Mouse (Mus musculus) hindbrain, embryonic 15.5 days (tissue): ENCODE data around the gene Myo3b. TPM values are rescaled to one million over a fixed set of nuclear protein-coding genes. Genes with fewer than 3 reads are reported as not detected.

ENCODE experiments used
- ATAC-seq: fragments of 200-750 bp; cut with Nextera tagmentation; 2 replicates; pipeline ENCODE4 v1.8.0; 2017; ENCODE audit warnings: low read depth, moderate number of reproducible peaks, moderate TSS enrichment; ENCODE audit not compliant: low FRiP score
- H3K27ac ChIP-seq: fragments of 300-500 bp; sonication (generic); replicated peaks from 2 replicates; pipeline ENCODE4 v1.5.1; 2015; ENCODE audit warnings: mild to moderate bottlenecking, inconsistent platforms
- H3K27me3 ChIP-seq: fragments of 300-500 bp; sonication (generic); 2 replicates; pipeline ENCODE4 v1.6.1; 2015; ENCODE audit warnings: control low read depth, inconsistent platforms
- H3K36me3 ChIP-seq: fragments of 300-500 bp; sonication (generic); 2 replicates; pipeline ENCODE4 v1.6.1; 2015; ENCODE audit warnings: control low read depth, inconsistent platforms
- H3K4me1 ChIP-seq: fragments of 300-500 bp; sonication (generic); replicated peaks from 2 replicates; pipeline ENCODE4 v1.6.1; 2015; ENCODE audit warnings: control low read depth, inconsistent platforms
- H3K4me2 ChIP-seq: fragments of 300-500 bp; sonication (generic); 2 replicates; pipeline ENCODE4 v1.6.1; 2015; ENCODE audit warnings: moderate library complexity, mild to moderate bottlenecking, inconsistent platforms
- H3K4me3 ChIP-seq: fragments of 300-500 bp; sonication (generic); 2 replicates; pipeline ENCODE4 v1.5.1; 2015; ENCODE audit warnings: mild to moderate bottlenecking, inconsistent platforms
- H3K9ac ChIP-seq: fragments of 300-500 bp; sonication (generic); 2 replicates; pipeline ENCODE4 v1.6.1; 2015; ENCODE audit warnings: inconsistent platforms
- H3K9me3 ChIP-seq: fragments of 300-500 bp; sonication (generic); 2 replicates; pipeline ENCODE4 v1.6.1; 2016; ENCODE audit warnings: control low read depth, inconsistent platforms
- WGBS: fragments of 180-500 bp; shearing (Covaris S2); methylation state at CpG from one replicate; pipeline ENCODE4 v1.1.7; 2015; 5-methylcytosine and 5-hydroxymethylcytosine counted together
- polyA plus RNA-seq: library from polyadenylated mRNA; unstranded; fragments of >200 nt; fragmentation: Nextera tagmentation; extraction: Ambion mirVana; gene quantifications from 2 replicates; pipeline ENCODE4 v1.2.1, GENCODE M21; 2015

The Myo3b gene
- polyA plus RNA-seq, 1 experiment from 2014 or later, result 0.26 TPM

GRCm38 (mm10) chr2:70404301-70404700, 365.4 kb downstream of the Myo3b start:
- WGBS, result 28% methylated on average over 2 of the region's 2 CpGs
- Histone ChIP-seq H3K9me3 (no peaks in the 10 kb centered on the region), H3K27ac (no peak overlapping the region), H3K4me2 (no peak overlapping the region), H3K27me3 (no peaks in the 10 kb centered on the region), H3K4me3 (no peak overlapping the region), H3K36me3 (no peaks in the 10 kb centered on the region), H3K4me1 (peaks cover 12% of the 10 kb centered on the region), H3K9ac (no peak overlapping the region)
- ATAC-seq, result no peak

- no peak overlapping the region for H3K4me3 ChIP-seq
- H3K4me2 ChIP-seq, result no peak overlapping the region
- 40% methylated on average over 5 of the region's 5 CpGs for WGBS
- ATAC-seq, result no peak
- H3K9ac ChIP-seq, result no peak overlapping the region
- no peaks in the 10 kb centered on the region for H3K9me3 ChIP-seq
- no peaks in the 10 kb centered on the region for H3K27me3 ChIP-seq
- no peaks in the 10 kb centered on the region for H3K36me3 ChIP-seq
- peaks cover 17% of the 10 kb centered on the region for H3K4me1 ChIP-seq
- no peak overlapping the region for H3K27ac ChIP-seq
These were observed 367.9 kb downstream of the Myo3b start for GRCm38 (mm10) chr2:70406846-70407245.

GRCm38 (mm10) chr2:70407729-70408128, 368.8 kb downstream of the Myo3b start:
- Histone ChIP-seq H3K27ac (peak overlapping the region; percentile 27; the same call in 1 of the 2 replicates), H3K36me3 (no peaks in the 10 kb centered on the region), H3K4me3 (no peak overlapping the region), H3K4me1 (peaks cover 17% of the 10 kb centered on the region), H3K9me3 (no peaks in the 10 kb centered on the region), H3K9ac (no peak overlapping the region), H3K27me3 (no peaks in the 10 kb centered on the region), H3K4me2 (no peak overlapping the region)
- no peak for ATAC-seq
- 69% methylated on average over 5 of the region's 5 CpGs for WGBS

GRCm38 (mm10) chr2:70410298-70410885, 371.5 kb downstream of the Myo3b start:
- H3K9me3 ChIP-seq, result no peaks in the 10 kb centered on the region
- WGBS, result 57% methylated on average over 4 of the region's 4 CpGs
- ATAC-seq, result peak; percentile 60
- H3K9ac ChIP-seq, result no peak overlapping the region
- H3K36me3 ChIP-seq, result no peaks in the 10 kb centered on the region
- H3K4me1 ChIP-seq, result peaks cover 17% of the 10 kb centered on the region
- H3K4me3 ChIP-seq, result no peak overlapping the region
- H3K27ac ChIP-seq, result no peak overlapping the region
- no peaks in the 10 kb centered on the region for H3K27me3 ChIP-seq
- no peak overlapping the region for H3K4me2 ChIP-seq

GRCm38 (mm10) chr2:70412315-70412714, 373.4 kb downstream of the Myo3b start:
- H3K36me3 ChIP-seq, result no peaks in the 10 kb centered on the region
- H3K27ac ChIP-seq, result no peak overlapping the region
- ATAC-seq, result no peak
- 90% methylated on average over 13 of the region's 13 CpGs for WGBS
- H3K9ac ChIP-seq, result no peak overlapping the region
- no peaks in the 10 kb centered on the region for H3K27me3 ChIP-seq
- H3K4me1 ChIP-seq, result peaks cover 11% of the 10 kb centered on the region
- no peak overlapping the region for H3K4me2 ChIP-seq
- H3K9me3 ChIP-seq, result no peaks in the 10 kb centered on the region
- no peak overlapping the region for H3K4me3 ChIP-seq

- no peak for ATAC-seq
- Histone ChIP-seq H3K4me1 (peaks cover 6% of the 10 kb centered on the region; the same call in 1 of the 2 replicates), H3K27me3 (no peaks in the 10 kb centered on the region), H3K36me3 (no peaks in the 10 kb centered on the region), H3K27ac (no peak overlapping the region), H3K4me2 (no peak overlapping the region), H3K4me3 (no peak overlapping the region), H3K9me3 (no peaks in the 10 kb centered on the region), H3K9ac (no peak overlapping the region)
- 88% methylated on average over 1 of the region's 1 CpGs for WGBS
These were observed 375.5 kb downstream of the Myo3b start for GRCm38 (mm10) chr2:70414386-70414785.

GRCm38 (mm10) chr2:70415521-70415920, 376.6 kb downstream of the Myo3b start:
- no peak overlapping the region for H3K27ac ChIP-seq
- peaks cover 5% of the 10 kb centered on the region; the same call in 1 of the 2 replicates for H3K4me1 ChIP-seq
- no peak overlapping the region for H3K9ac ChIP-seq
- no peaks in the 10 kb centered on the region for H3K36me3 ChIP-seq
- no peak overlapping the region for H3K4me3 ChIP-seq
- H3K27me3 ChIP-seq, result no peaks in the 10 kb centered on the region
- WGBS, result 75% methylated on average over 1 of the region's 1 CpGs
- no peak for ATAC-seq
- H3K9me3 ChIP-seq, result no peaks in the 10 kb centered on the region
- no peak overlapping the region for H3K4me2 ChIP-seq

GRCm38 (mm10) chr2:70419336-70419735, 380.4 kb downstream of the Myo3b start:
- Histone ChIP-seq H3K9ac (no peak overlapping the region), H3K4me3 (no peak overlapping the region), H3K4me2 (no peak overlapping the region), H3K27me3 (no peaks in the 10 kb centered on the region), H3K27ac (no peak overlapping the region), H3K9me3 (no peaks in the 10 kb centered on the region), H3K36me3 (no peaks in the 10 kb centered on the region), H3K4me1 (no peaks in the 10 kb centered on the region)
- no peak for ATAC-seq
- 79% methylated on average over 6 of the region's 6 CpGs for WGBS

GRCm38 (mm10) chr2:70421144-70421874, 382.4 kb downstream of the Myo3b start:
- H3K9me3 ChIP-seq, result no peaks in the 10 kb centered on the region
- H3K4me1 ChIP-seq, result no peaks in the 10 kb centered on the region
- no peak for ATAC-seq
- no peaks in the 10 kb centered on the region for H3K27me3 ChIP-seq
- no peak overlapping the region for H3K4me2 ChIP-seq
- H3K36me3 ChIP-seq, result no peaks in the 10 kb centered on the region
- H3K9ac ChIP-seq, result no peak overlapping the region
- H3K27ac ChIP-seq, result no peak overlapping the region
- no peak overlapping the region for H3K4me3 ChIP-seq
- 86% methylated on average over 13 of the region's 13 CpGs for WGBS

GRCm38 (mm10) chr2:70425611-70426010, 386.7 kb downstream of the Myo3b start:
- Histone ChIP-seq H3K27ac (no peak overlapping the region), H3K4me1 (no peaks in the 10 kb centered on the region), H3K36me3 (no peaks in the 10 kb centered on the region), H3K27me3 (no peaks in the 10 kb centered on the region), H3K9me3 (no peaks in the 10 kb centered on the region), H3K4me2 (no peak overlapping the region), H3K4me3 (no peak overlapping the region), H3K9ac (no peak overlapping the region)
- ATAC-seq, result no peak
- WGBS, result 68% methylated on average over 11 of the region's 11 CpGs

GRCm38 (mm10) chr2:70443035-70443434, 404.1 kb downstream of the Myo3b start:
- no peak overlapping the region for H3K27ac ChIP-seq
- no peaks in the 10 kb centered on the region for H3K9me3 ChIP-seq
- H3K4me1 ChIP-seq, result peaks cover 16% of the 10 kb centered on the region
- H3K4me2 ChIP-seq, result peak overlapping the region; percentile 41
- H3K9ac ChIP-seq, result no peak overlapping the region
- no peak overlapping the region for H3K4me3 ChIP-seq
- 9% methylated on average over 4 of the region's 4 CpGs for WGBS
- H3K36me3 ChIP-seq, result no peaks in the 10 kb centered on the region
- no peak for ATAC-seq
- H3K27me3 ChIP-seq, result no peaks in the 10 kb centered on the region

GRCm38 (mm10) chr2:70444141-70444540, 405.2 kb downstream of the Myo3b start:
- Histone ChIP-seq H3K36me3 (no peaks in the 10 kb centered on the region), H3K9me3 (no peaks in the 10 kb centered on the region), H3K9ac (no peak overlapping the region), H3K27ac (peak overlapping the region; percentile 42; the same call in 1 of the 2 replicates), H3K4me1 (peaks cover 16% of the 10 kb centered on the region), H3K4me2 (peak overlapping the region; percentile 41), H3K27me3 (no peaks in the 10 kb centered on the region), H3K4me3 (no peak overlapping the region)
- no peak for ATAC-seq
- 10% methylated on average over 7 of the region's 7 CpGs for WGBS
